In the genomic region with DNA sequence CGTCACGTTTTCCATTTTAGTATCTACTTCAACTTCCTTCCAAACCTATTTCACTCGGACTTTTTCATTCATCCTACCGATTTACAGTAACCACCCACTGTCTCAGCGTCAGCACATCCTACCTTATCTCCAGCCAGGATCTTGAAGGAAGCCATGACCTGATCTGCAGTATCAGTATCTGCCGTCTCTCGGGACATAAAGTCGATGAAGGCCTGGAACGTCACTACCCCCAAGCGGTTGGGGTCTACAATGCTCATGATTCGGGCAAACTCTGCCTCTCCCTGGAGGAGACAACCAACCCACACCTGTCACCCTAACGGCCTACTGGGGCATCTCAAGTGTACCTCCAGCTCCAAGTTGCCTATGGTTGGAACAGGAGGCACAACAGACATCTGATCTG, we compare ENCODE assay signal across 8 mouse cellular contexts. TPM values are rescaled to one million over a fixed set of nuclear protein-coding genes. Genes with fewer than 3 reads are reported as not detected.
DNase-seq lines count a peak whose midpoint lies in the region; ATAC-seq and TF ChIP-seq lines count a peak whose summit lies in the region.

No protein-coding gene starts in this region.

- no peak for ATAC-seq in heart, embryonic 15.5 days (replicated peaks; ENCODE audit: insufficient number of reproducible peaks, insufficient read depth, low FRiP score, low read depth)
- ATAC-seq in G1E (ENCODE audit: extremely low read depth, insufficient number of reproducible peaks, low FRiP score, poor library complexity, severe bottlenecking): no peak
- 0 out of 2 replicates have a peak, but pooled peaks have one; percentile 7 for ATAC-seq in forebrain, postnatal 0 days

- no peak for TF ChIP-seq CTCF in G1E (IDR thresholded peaks at IDR 0.05; ENCODE audit: low read depth, low read length)
- no peak for TF ChIP-seq CTCF in forebrain, postnatal 0 days (IDR thresholded peaks at IDR 0.05; ENCODE audit: low read depth)

- 55% methylated on average over 12 of the region's 12 CpGs for WGBS in heart, embryonic 15.5 days
- WGBS in forebrain, postnatal 0 days: 61% methylated on average over 12 of the region's 12 CpGs
- 63% methylated on average over 12 of the region's 12 CpGs for WGBS in midbrain, embryonic 10.5 days

- H3K36me3 ChIP-seq in heart, embryonic 15.5 days: peaks cover 54% of the 10 kb centered on the region
- H3K36me3 ChIP-seq in G1E (replicated peaks): no peaks in the 10 kb centered on the region
- H3K36me3 ChIP-seq in forebrain, postnatal 0 days (ENCODE audit: insufficient read depth): peaks cover 34% of the 10 kb centered on the region
- H3K36me3 ChIP-seq in midbrain, embryonic 10.5 days: peaks cover 64% of the 10 kb centered on the region

- intact Hi-C loops in heart, postnatal 14 days (cut with DNase I): no loop called here

- no peak for DNase-seq in heart, postnatal 14 days
- DNase-seq in G1E (ENCODE audit: low spot score): no peak
- DNase-seq in forebrain, postnatal 0 days: peak; percentile 10
- no peak for DNase-seq in midbrain, embryonic 10.5 days (ENCODE audit: low spot score)
- DNase-seq in spleen, postnatal 14 days (ENCODE audit: low spot score in 2 of 2): no peak
- DNase-seq in layer of hippocampus, adult 8-10 months (ENCODE audit: low spot score in 2 of 2): no peak
- no peak for DNase-seq in adrenal gland, postnatal 4 days (ENCODE audit: low spot score in 2 of 2)

- H3K27ac ChIP-seq in heart, embryonic 15.5 days: peak overlapping the region; percentile 91
- no peak overlapping the region for H3K27ac ChIP-seq in forebrain, postnatal 0 days (ENCODE audit: low read depth, low read length)
- peak overlapping the region; percentile 94 for H3K27ac ChIP-seq in midbrain, embryonic 10.5 days (replicated peaks)

- H3K4me3 ChIP-seq in heart, embryonic 15.5 days: peak overlapping the region; percentile 69
- H3K4me3 ChIP-seq in G1E (ENCODE audit: low read depth, low read length): peak overlapping the region; percentile 40; the same call in 1 of the 2 replicates
- H3K4me3 ChIP-seq in forebrain, postnatal 0 days (ENCODE audit: low read depth, low read length): peak overlapping the region; percentile 44
- peak overlapping the region; percentile 68 for H3K4me3 ChIP-seq in midbrain, embryonic 10.5 days

- H3K4me1 ChIP-seq in heart, embryonic 15.5 days (replicated peaks): peaks cover 13% of the 10 kb centered on the region
- H3K4me1 ChIP-seq in G1E (ENCODE audit: insufficient read depth, low read depth, low read length): peaks cover 4% of the 10 kb centered on the region
- H3K4me1 ChIP-seq in forebrain, postnatal 0 days (ENCODE audit: insufficient read depth): no peaks in the 10 kb centered on the region
- H3K4me1 ChIP-seq in midbrain, embryonic 10.5 days: peaks cover 7% of the 10 kb centered on the region

- no peaks in the 10 kb centered on the region for H3K9me3 ChIP-seq in heart, embryonic 15.5 days (replicated peaks)
- no peaks in the 10 kb centered on the region for H3K9me3 ChIP-seq in G1E (replicated peaks)
- no peaks in the 10 kb centered on the region for H3K9me3 ChIP-seq in forebrain, postnatal 0 days (ENCODE audit: low read length)
- no peaks in the 10 kb centered on the region for H3K9me3 ChIP-seq in midbrain, embryonic 10.5 days (replicated peaks)

- H3K4me2 ChIP-seq in heart, embryonic 15.5 days: peak overlapping the region; percentile 52
- peak overlapping the region; percentile 27 for H3K4me2 ChIP-seq in forebrain, postnatal 0 days (ENCODE audit: low read depth)

- H3K27me3 ChIP-seq in heart, embryonic 15.5 days: no peaks in the 10 kb centered on the region
- peaks cover 38% of the 10 kb centered on the region for H3K27me3 ChIP-seq in G1E (ENCODE audit: insufficient read depth, low read length)
- H3K27me3 ChIP-seq in forebrain, postnatal 0 days (ENCODE audit: insufficient read depth, low read length): no peaks in the 10 kb centered on the region
- H3K27me3 ChIP-seq in midbrain, embryonic 10.5 days (ENCODE audit: low read depth, poor library complexity, severe bottlenecking): no peaks in the 10 kb centered on the region

- no peak overlapping the region for H3K9ac ChIP-seq in heart, embryonic 15.5 days
- H3K9ac ChIP-seq in forebrain, postnatal 0 days: no peak overlapping the region

RNA-seq across cellular contexts. Expression of a gene that starts 55.9 kb away (rescaled TPM):
- polyA plus RNA-seq in heart, embryonic 15.5 days (2015; fragmentation: Nextera tagmentation; extraction: Ambion mirVana): 94.7 and 107 TPM in 2 replicates
- 10 to 100 TPM; 97.5 to 98.7 TPM for total RNA-seq in heart, postnatal 14 days (2021)
- total RNA-seq in G1E (2014; fragmentation: Nextera tagmentation) (281 and 283 TPM in 2 replicates), G1E (2017) (31.4 and 40.3 TPM in 2 replicates)
- polyA plus RNA-seq in G1E (2012): 357 and 385 TPM in 2 replicates
- 15.3 and 24.1 TPM in 2 replicates for total RNA-seq in forebrain, postnatal 0 days (2014; rRNA removed)
- 37.0 and 43.8 TPM in 2 replicates for polyA plus RNA-seq in forebrain, postnatal 0 days (2015; fragmentation: Nextera tagmentation; extraction: Ambion mirVana)
- polyA plus RNA-seq in midbrain, embryonic 10.5 days (2016; fragmentation: Nextera tagmentation; extraction: Ambion mirVana): 127 and 141 TPM in 2 replicates
- total RNA-seq in layer of hippocampus, adult 8-10 months (2022): 10 to 100 TPM; 35.0 to 47.6 (median 42.9) TPM
- 100 to 1,000 TPM; 264 to 275 TPM for total RNA-seq in adrenal gland, postnatal 4 days (2021)
